Mouse (Mus musculus) CD8-positive naive resting alpha-beta T cell, adult 2 months (primary cell): Measurements from ENCODE around the gene Emc3.
A peak's percentile ranks its signal among the peaks of the same experiment; 100 is the strongest.

ENCODE experiments used
- DNase-seq, 2 experiments: peaks; one replicate each; pipeline ENCODE4 v3.0.0; 2022; ENCODE audit warnings: low read depth in 2 of 2, low spot score in 2 of 2

Gene Emc3

DNA sequence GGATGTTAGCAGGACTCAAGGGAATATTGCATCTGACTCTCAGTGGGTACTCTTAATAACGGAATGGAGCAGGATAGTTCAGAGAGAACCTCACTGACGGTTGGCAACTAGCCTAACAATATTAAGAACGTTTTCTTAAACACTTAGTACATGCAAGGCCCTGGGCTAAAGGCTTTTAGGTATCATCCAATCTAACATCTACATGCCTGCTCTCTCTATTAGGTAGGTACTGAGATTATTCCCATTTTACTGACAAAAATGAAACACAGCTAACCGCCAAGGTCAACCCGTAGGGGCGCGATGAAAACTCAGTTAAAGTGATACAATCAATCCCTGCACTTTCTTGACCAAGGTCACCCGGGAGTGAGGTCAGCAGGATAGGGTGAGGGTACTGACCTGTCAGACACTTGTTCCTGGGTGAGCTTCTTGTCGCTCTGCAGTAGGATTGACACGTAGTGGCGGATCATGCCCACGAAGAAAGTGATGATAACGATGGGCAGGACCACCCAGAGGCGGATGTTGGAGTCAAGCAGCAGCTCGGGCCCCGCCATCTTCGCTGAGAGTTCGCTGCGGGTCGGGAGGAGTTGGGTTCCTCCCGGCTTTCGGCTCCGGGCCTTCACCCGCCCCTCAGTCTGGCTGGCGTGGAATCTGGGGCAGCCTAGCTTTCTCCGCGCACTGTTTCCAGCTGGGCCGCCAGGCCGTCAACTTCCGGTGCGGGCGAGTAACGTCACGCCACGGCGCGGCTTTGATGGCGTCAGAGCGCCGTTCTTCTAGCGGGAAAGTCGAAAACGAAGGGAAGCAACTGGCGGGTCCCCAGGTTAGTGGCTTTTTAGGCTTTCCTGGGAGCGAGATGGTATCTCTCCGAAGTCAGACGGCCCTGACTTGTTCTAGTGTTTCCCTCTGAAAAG lies at the start of gene Emc3, which contains the start of gene Fancd2:
Gene Emc3, minus strand, starts transcription at position 721 of the 908 bp plus-strand sequence.
Gene Fancd2, plus strand, starts transcription at position 751 of the 908 bp plus-strand sequence.
- peak; percentile 90 to 94 for DNase-seq

DNA sequence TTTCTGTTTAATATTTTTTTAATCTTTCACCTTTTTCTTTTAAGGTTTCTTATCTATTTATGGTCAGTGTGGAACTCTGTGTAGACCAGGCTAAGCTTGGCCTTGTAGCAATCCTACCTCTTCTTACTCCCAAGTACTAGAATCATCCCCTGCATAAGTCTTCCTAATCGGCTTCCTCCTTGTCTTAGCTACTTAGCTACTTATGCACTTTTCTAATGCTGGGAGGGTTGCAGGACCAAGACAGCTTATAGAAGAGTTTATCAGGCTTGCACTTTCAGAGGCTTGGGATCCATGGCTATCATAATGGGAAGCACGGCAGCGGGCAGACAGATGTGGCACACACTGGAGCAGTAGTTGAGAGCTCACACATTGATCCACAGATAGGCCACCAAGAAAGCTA lies 47.9 kb upstream of the Emc3 start:
- no peak for DNase-seq

DNA sequence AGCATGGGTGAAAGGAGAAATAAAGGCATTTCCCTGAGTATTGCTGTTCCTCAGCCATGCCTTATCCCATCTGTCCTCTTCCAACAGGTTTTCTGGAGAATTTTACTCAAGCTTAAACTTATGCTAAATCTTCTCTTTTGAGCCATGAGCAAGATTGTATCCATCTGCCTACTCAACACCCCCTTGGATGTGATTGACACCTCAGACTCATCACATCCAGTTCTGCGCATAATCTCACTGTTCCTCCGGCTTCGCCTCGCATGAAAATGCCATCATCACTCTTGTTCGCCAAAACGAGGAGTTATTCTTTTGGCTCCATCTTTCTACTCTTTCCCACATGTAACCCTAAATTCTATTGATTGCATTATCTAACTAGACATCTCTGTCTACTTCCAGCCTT lies 44.6 kb upstream of the Emc3 start:
- no peak for DNase-seq

DNA sequence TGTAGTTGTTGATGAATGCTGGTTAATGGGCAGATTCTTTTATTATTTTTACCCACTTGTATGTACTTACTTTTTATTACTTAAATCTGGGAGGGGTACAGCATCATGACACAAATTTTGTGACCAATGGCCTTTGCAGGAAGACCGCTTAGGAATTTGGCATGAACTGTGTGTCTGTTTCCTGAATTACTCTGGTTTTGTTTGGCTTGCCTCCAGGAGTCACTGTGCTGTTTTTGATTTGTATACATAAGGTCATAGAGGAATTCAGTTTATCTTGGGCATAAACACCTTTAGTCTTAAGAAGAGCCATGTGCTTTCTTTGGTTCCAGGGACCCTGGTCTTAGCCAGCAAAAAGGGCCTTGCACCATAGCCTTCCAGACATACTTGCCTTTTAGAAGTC lies 33.1 kb upstream of the Emc3 start:
- DNase-seq: no peak

DNA sequence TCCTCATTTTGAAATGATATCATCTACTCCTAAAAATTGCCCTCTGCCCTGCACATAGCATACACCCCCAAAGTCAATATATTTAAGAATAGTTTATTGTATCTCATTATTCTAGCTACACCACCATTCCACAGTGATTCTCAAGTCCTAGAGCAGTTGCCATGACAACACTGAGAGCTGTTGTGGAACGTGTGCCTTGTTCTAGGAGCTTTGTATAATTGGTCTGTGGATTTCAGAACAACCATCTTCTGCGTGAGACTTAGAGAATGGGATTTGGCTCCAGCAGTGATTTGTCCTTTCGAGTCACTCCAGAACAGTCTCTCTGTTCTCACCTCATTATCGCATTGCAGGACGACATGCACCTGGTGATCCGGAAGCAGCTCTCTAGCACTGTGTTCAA lies 28.3 kb upstream of the Emc3 start:
- DNase-seq: no peak

DNA sequence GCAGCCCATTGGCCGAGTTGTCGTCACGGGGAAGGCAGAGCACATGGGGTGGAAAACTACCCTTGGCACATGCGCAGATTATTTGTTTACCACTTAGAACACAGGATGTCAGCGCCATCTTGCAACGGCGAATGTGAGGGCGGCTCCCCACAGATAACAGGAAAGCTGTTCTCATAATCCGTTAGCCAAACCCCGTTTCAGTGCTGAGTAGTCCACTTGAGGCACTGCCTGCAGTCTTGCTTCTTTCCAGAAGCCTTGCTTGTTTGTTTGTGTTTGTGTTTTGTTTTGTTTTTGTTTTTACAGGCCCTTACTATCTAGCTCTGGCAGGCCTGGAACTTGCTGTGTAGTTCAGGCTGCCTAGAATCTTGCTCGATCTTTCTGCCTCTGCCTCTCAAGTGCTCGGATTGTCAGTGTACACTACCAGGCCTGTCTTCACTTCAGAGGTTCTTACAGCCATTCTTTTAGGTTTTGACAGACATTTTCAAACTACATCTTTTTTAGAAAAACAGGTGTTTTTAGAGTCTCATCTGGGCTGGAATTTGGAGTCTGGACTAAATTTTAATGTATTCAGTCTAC lies 12.5 kb upstream of the Emc3 start:
- no peak for DNase-seq

DNA sequence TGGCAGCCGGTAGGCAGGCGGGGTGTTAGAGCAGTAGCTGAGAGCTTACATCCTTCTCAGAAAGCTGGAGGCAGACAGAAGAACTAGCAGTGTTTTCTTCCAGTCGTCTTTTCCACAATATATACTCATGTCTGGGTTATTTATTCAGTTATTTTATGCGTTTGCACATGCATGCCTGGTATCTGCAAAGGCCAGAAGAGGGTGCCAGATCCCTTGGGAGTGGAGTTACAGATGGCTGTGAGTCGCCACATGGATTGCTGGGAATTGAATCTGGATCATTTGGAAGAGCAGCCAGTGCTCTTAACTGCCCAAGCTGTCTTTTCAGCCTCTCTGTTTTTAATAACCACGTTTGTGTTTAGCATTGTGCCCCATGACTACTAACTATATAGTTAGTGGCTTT lies 10.2 kb upstream of the Emc3 start:
- no peak for DNase-seq

DNA sequence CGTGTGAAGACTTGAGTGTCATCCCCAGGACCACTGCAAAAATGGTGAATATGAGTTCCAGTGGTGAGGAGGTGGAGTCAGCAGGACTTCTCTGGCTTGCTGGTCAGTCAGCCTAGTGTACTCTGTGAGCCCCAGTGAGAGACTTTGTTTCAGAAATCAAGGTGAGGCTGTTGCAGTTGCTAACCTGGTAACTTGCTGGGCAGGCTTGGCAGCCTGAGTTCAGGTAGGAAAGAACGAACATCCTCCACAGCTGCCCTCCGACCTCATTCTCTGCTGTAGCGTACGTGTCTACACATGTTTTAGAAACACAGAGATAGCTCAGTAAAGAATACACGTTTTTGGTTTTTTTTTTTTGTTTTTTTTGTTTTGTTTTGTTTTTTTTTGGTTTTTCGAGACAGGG lies 3.4 kb upstream of the Emc3 start:
- DNase-seq: no peak

DNA sequence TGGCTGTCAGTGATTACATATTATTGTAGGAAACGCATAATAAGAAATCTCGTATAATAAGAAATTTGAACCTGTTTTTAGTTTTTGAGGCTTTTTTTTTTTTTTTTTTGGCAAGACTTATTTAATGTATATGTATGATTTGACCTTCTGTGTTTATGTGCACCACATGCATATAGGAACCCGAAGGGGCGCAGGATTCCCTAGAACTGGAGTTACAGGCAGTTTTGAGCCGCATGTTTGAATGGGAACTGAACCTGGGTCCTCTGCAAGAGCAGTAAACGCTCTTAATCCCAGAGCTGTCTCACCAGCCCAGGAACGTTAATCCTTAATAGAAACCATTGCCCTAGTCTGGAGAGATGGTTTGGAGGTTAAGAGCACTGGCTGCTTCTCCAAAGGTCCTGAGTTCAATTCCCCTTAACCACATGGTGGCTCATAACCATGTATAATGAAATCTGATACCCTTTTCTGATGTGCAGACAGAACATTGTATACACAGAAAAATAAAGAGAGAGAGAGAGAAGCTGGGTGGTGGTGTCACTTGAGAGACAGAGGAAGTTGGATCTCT lies 470 bp upstream of the Emc3 start:
- no peak for DNase-seq

DNA sequence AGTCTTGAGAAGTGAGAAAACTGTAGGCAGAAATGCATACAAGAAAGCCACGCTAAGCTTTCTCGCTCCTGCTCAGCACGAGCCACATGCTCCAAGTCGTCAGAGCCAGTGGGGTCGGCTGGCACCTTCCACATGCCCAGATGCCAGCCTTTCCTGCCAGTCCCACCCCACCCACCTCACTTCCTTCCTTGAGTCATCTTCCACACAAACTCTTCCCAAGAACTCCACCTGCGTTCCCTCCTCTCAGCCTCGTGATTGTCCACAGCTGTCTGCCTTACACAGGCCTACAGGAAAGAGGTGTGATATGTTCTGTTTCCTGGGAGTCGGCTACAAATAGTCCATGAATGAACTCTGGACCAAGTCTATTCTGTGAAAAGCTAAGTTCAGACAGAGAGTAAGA lies 8.0 kb downstream of the Emc3 start:
- no peak for DNase-seq

DNA sequence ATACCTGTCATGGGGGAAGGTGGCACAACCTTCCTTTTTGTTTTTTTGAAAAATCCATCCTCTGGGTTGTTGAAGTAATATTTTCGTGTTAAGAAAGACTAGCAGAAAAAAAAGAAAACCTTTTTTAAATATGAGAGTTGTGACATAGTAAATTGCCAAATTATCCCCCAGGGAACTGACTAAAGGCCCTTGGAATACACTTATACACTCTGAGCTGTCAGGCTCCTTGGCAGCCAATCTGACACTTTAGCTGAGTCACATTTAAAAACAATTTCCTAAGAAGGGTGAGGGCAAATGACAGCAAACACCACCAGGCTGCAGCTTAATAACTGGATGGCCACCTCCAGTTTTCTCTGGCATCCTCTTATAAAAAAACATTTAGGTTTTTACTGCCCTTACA lies 9.1 kb downstream of the Emc3 start:
- DNase-seq: no peak

DNA sequence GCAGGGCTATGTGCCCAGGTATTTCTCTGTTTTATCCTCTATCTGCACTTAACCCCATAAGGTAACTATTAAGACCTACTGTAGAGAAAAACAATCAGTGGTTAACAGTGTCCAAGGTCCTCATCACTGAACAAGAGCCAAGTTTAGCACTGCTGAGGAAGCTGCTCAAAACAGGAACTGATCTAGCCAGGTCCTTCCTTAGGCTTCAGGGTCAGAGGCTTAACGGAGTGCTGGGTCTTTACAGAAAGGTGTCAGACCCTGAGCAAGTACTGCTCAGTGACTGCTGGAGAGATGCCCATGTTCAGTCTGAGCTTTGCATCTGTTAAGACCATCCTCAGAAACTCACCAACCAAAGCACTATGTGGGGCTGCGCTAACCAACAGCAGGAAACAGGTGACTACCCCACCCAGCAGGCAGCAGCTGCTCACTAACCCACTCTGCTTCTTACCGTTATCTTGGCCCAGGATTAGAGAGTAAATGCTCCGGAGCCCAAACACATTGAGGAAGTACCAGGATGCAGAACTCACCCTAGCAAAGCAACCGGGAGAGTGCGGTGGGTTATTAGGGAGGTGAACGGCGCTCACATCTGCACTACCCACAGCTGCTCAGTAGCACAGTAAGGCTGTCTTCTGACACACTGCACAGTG lies 13.9 kb downstream of the Emc3 start:
- no peak for DNase-seq

DNA sequence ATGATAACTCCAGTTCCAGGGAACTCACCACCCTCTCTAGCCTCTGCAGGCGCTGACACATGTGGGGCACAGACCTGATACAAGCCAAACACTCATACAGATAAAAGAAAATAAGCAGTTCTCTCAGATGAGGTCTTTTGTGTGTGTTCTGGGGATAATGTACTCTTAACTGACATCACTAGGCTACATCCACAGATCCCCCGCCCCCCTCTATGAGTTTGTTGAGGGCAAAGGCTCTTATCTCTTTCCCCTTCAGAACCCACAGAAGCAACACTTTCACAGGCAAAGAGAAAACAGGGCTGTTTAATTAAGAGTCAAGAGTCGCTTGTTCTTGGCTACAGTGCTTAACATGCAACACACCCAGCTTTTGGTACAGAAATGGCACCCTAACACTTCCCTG lies 16.9 kb downstream of the Emc3 start:
- DNase-seq: no peak

DNA sequence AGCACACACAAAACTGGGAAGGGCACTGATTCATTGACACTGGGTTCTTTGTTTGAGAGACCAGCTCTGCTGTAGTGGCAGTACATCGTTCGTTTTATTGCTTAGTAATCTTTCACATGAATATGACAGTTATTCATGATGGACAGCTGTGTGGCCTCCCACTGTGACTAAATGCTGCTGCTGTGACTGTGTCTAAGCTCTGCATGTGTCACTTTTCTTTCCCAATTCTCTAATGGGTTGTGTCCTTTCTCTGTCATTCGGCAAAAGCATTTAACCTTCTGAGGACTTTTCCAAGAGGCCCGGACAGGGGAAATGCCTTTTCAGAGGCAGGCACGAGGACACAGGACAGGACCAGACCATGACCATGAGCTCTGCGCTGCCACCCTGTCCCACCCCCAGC lies 17.5 kb downstream of the Emc3 start:
- no peak for DNase-seq

DNA sequence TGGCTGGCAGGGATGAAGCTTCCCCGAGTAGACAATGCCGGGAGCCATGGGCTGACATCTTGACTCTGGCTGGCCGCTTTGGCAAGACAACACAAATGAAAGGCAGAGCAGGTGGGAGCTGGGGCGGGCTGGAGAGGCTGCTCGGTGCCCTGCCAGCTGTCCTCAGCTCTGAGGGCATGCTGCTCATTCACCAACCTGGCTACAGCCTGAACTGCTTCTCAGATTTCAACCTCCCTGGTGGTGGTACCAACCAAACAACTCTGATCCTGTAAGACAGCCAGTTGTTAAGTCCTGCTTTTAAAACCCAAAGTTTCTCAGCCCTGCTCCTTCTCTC lies 22.5 kb downstream of the Emc3 start:
- no peak for DNase-seq

DNA sequence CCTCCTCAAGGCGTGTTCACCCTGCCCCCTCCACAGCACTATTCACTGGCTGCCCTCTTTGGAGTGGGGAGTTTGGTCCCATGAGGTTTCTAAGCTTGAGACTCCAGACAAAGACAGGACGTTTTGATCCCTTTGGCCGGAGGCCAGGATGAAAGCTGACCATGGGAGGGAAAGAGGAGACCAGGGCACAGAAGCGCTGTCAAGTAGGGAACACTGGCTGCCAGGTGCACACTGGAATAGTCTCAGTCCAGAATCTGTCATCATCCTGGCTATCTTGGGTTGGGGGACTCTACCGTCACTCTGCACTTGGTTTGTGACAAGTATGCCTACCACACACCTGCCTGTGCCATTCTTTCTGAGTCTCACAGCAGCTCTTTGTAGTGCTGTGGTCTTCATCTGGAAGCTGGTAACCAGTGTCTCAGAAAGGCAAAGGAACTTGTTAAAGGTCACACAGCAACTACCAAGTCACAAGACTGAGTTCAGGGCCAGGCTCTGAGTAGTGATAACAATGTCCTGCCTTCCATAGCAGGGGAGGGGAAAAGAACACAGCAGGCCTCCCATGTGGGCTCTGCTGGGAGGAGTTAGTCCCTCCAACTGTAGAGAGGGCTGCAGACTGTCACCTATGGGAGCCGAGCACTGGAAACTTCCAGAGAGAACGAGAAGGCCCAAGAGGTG lies 23.0 kb downstream of the Emc3 start:
- DNase-seq: no peak

DNA sequence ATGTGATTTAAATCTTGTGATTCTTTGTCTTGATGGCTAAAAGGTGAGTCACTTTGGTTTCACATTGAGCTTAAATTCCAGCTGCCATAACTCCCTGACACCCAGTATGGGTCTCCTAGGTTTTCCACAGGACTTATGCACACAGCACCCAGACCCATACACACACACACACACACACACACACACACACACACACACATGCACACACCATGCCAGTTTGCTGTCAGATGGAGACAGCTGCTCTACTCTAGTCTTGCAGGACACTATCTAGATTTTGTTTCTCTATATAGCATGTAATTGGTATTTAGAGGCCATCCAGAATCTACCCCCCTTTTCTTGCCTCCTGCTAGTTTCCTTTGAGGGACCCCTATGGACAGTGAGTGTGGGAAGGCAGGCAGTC lies 24.3 kb downstream of the Emc3 start:
- no peak for DNase-seq

DNA sequence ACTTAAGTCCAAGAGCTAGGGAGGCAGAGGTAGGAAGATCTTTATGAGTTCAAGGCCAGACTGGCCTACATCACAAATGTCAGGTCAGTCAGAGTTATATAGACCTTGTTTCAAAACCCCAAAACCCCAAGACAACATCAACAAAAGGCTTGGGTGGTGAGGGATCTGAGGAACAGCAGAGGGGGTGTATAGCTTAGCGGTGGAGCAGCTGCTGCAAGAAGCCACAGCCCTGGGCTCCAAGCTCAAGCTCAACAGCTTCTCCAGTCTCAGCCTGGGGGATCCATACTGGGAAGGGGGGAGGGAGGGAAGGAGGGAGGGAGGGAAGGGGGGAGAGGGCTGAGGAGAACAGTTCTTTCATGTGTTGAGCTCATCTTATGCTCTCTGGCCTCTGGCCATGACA lies 25.8 kb downstream of the Emc3 start:
- DNase-seq: no peak

DNA sequence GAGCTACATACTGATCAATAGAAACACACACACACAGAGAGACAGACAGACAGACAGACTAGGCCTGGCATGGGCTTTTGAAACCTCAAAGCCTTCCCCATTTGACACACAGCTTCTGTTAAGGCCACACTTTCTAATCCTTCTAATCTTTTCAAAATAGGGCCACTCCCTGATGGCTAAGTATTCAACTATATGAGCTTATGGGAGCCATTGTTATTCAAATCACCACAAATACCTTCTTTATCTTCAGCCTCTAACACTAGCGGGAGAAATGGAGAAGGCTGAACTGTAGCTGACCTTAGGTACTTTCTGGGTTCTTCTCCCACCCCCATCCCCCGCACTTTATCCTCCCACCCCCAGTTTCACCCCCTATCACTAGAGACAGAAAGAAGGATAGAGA lies 28.7 kb downstream of the Emc3 start:
- no peak for DNase-seq

DNA sequence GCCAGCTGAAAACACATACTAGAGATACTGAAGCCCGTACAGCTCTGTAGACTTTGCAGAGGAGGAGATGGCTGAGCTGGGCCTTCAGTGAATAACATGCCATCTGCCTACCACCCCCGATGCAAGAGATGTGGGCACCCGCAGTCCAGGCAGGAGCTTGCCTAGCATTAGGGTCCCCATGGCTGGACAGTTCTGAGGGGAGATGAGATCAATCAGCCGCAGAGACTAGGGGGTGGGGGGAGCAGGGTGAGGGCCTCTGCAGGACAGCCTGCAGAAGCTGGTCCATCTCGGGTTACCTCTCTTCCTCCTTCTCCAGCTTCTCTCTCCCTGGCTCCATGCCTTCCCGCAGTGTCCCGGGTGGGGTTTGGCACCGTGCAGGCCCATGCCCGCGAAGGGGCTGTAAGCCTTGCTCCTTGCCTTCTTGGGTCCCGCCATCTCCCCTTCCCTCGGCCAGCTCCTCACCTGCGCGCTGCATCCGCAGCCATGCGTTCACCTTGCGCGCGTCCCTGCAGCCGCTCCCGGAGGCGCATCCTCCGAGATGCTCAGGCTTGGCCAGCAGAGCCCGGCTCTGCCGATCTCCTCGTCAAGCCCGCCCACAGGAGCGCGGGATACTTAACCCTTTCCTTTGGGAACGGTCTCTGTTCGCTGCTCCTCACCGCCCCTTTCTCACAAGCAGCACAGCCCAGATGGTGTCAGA lies 29.9 kb downstream of the Emc3 start, which contains the start of gene Prrt3:
Gene Prrt3, minus strand, starts transcription at position 544 of the 697 bp plus-strand sequence.
- no peak for DNase-seq

DNA sequence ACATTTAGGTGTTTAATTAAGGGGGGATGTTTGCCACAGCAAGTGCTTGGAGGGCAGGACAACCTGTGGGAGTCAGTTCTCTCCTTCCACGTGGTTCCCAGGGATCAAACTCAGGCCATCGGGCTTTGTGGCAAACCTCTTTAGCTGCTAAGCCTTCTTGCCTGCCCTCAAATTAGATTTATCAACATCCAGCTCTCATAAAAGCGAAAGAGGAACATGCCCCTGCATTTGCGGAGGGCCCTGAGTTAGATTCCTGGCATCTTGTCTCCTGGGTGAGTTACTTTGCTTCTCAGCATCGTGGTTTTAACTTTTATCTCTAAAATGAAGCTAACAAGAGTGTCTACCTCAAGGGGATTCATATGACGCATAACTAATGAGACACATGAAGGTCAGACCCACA lies 32.1 kb downstream of the Emc3 start:
- no peak for DNase-seq
